Mouse (Mus musculus): ENCODE measurements around the gene Olfr816. TPM values are rescaled to one million over a fixed set of nuclear protein-coding genes. Genes with fewer than 3 reads are reported as not detected.
"Not testable (repeated sequence)": the region's sequence is repeated elsewhere in the genome, so short reads cannot be mapped to it uniquely, and the experiment has no call there.

Gene Olfr816
- polyA plus RNA-seq (2015; fragmentation: Nextera tagmentation; extraction: Ambion mirVana): not detected in 2 replicates

DNA sequence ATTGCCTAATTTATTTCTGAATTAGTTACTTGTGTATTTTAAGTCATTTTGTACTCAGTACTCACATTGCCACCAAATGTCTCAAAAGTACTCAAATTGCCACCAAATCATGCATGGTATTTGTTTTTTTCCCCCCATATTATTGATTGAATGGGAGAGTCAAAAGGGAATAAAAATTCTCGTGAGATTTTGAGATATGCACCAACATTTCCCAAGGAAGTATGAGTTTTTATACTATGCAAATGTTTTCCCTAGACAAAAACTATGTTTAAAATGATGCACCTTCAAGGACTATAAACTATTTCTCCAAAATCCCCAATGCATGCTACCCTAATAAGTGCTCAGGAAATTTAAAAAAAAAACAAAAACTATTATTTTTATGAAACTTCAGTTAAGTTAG is at the start of gene Olfr816:
TSS of gene Olfr816 (minus strand) at position 101 of the 400 bp plus-strand sequence.
- Histone ChIP-seq H3K4me3 (no peak within 1 kb of the TSS), H3K4me2 (no peak within 1 kb of the TSS), H3K36me3 (no peaks in the 10 kb centered on the region), H3K9me3 (no peaks in the 10 kb centered on the region), H3K4me1 (replicated peaks) (no peaks in the 10 kb centered on the region), H3K9ac (no peak within 1 kb of the TSS), H3K27me3 (no peaks in the 10 kb centered on the region), H3K27ac (replicated peaks) (no peak within 1 kb of the TSS)
- WGBS: 80% methylated on average over 1 of the region's 1 CpGs
- no peak for ATAC-seq (ENCODE audit: low read depth)

GRCm38 (mm10) chr10:129949000-129949399 is 33.6 kb upstream of the Olfr816 start, which contains the start of gene Olfr818:
Olfr818 (minus strand) TSS chr10:129949100.
- ATAC-seq (ENCODE audit: low read depth): no peak
- WGBS: 88% methylated on average over 2 of the region's 2 CpGs
- H3K4me3 ChIP-seq: no peak within 1 kb of the TSS
- H3K9ac ChIP-seq: no peak within 1 kb of the TSS
- H3K36me3 ChIP-seq: no peaks in the 10 kb centered on the region
- H3K27me3 ChIP-seq: no peaks in the 10 kb centered on the region
- no peak within 1 kb of the TSS for H3K4me2 ChIP-seq
- H3K9me3 ChIP-seq: no peaks in the 10 kb centered on the region
- H3K4me1 ChIP-seq (replicated peaks): no peaks in the 10 kb centered on the region
- H3K27ac ChIP-seq (replicated peaks): no peak within 1 kb of the TSS

- H3K9ac ChIP-seq; H3K4me3 ChIP-seq; H3K36me3 ChIP-seq; H3K27me3 ChIP-seq; H3K27ac ChIP-seq (replicated peaks); H3K4me2 ChIP-seq; H3K9me3 ChIP-seq; H3K4me1 ChIP-seq (replicated peaks); ATAC-seq (ENCODE audit: low read depth): not testable (repeated sequence)
- 71% methylated on average over 1 of the region's 1 CpGs for WGBS
Measured at GRCm38 (mm10) chr10:129905767-129906166, 9.6 kb downstream of the Olfr816 start, which contains the start of gene Olfr815. Olfr815 (minus strand) TSS chr10:129905867.

GRCm38 (mm10) chr10:129885934-129886333 is 29.5 kb downstream of the Olfr816 start:
- no peak for ATAC-seq (ENCODE audit: low read depth)

DNA sequence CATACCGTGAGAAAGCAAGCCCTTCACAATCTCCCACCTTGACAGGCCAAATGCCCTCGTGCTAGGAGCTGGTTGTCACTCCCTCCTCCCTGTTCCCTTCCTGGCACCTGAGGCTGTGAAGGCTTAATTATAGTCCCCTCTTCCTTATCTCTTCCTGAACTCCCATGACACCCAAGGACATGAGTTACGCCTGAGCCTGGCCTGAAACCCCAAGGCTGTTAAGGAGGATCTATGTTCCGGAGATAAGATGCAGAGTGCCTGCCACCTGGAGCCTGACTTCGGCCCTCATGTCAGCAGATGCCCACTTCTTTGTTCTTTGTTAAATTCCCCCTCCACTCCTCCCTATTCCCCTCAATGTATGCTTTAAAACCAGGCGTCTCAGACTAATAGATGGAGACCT is 29.9 kb downstream of the Olfr816 start:
- H3K4me2 ChIP-seq; H3K9me3 ChIP-seq; H3K27me3 ChIP-seq; H3K9ac ChIP-seq; H3K4me1 ChIP-seq (replicated peaks); H3K27ac ChIP-seq (replicated peaks); H3K36me3 ChIP-seq; ATAC-seq (ENCODE audit: low read depth); H3K4me3 ChIP-seq: not testable (repeated sequence)
- 87% methylated on average over 6 of the region's 6 CpGs for WGBS

More at GRCm38 (mm10) chr10:129885934-129886333, 29.5 kb downstream of the Olfr816 start:
- H3K9ac ChIP-seq: no peak overlapping the region
- H3K9me3 ChIP-seq: no peaks in the 10 kb centered on the region
- no peaks in the 10 kb centered on the region for H3K4me1 ChIP-seq (replicated peaks)
- no peak overlapping the region for H3K4me3 ChIP-seq
- no peak overlapping the region for H3K4me2 ChIP-seq
- no peaks in the 10 kb centered on the region for H3K36me3 ChIP-seq
- 95% methylated on average over 7 of the region's 7 CpGs for WGBS
- H3K27ac ChIP-seq (replicated peaks): no peak overlapping the region
- H3K27me3 ChIP-seq: no peaks in the 10 kb centered on the region

DNA sequence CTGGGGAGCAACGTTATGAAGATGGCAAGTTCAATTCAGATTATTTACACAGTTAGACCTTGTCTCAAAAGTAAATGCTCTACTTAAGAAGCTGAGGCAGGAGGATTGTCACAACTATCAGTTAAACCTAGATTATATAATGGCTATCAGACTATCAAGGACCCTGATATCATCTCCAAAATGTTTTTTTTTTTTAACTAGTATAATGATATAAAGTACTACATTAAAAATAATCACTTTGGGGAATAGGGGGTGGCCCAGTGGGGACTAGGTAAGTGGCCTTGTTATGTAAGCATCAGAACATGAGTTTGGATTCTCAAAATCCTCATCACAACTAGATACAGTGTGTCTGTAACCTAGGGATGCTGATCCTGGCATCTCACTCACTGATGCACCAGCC is 35.6 kb downstream of the Olfr816 start, which contains the start of gene Olfr814:
TSS of gene Olfr814 (minus strand) at position 101 of the 400 bp plus-strand sequence.
- H3K36me3 ChIP-seq; H3K27ac ChIP-seq (replicated peaks); H3K27me3 ChIP-seq; H3K4me3 ChIP-seq; H3K4me2 ChIP-seq; ATAC-seq (ENCODE audit: low read depth); H3K9ac ChIP-seq; H3K4me1 ChIP-seq (replicated peaks); H3K9me3 ChIP-seq: not testable (repeated sequence)
- WGBS: 62% methylated on average over 1 of the region's 1 CpGs

Other genes with a start within 250 kb of the Olfr816 start
- gene Olfr801, start 241.7 kb downstream of the Olfr816 start, polyA plus RNA-seq (2015; fragmentation: Nextera tagmentation; extraction: Ambion mirVana): not detected in 2 replicates
- 0.03 TPM in 1 of 2 replicates, not detected in the other for gene Olfr802, start 227.4 kb downstream of the Olfr816 start, polyA plus RNA-seq (2015; fragmentation: Nextera tagmentation; extraction: Ambion mirVana)
- gene Olfr803, start 221.3 kb downstream of the Olfr816 start, polyA plus RNA-seq (2015; fragmentation: Nextera tagmentation; extraction: Ambion mirVana): not detected in 2 replicates
- gene Olfr804, start 212.4 kb downstream of the Olfr816 start, polyA plus RNA-seq (2015; fragmentation: Nextera tagmentation; extraction: Ambion mirVana): not detected in 2 replicates
- not detected in 2 replicates for gene Olfr805, start 186.2 kb downstream of the Olfr816 start, polyA plus RNA-seq (2015; fragmentation: Nextera tagmentation; extraction: Ambion mirVana)
- gene Olfr806, start 173.7 kb downstream of the Olfr816 start, polyA plus RNA-seq (2015; fragmentation: Nextera tagmentation; extraction: Ambion mirVana): not detected in 2 replicates
- not detected in 2 replicates for gene Olfr807, start 157.8 kb downstream of the Olfr816 start, polyA plus RNA-seq (2015; fragmentation: Nextera tagmentation; extraction: Ambion mirVana)
- not detected in 2 replicates for gene Olfr808, start 150.1 kb downstream of the Olfr816 start, polyA plus RNA-seq (2015; fragmentation: Nextera tagmentation; extraction: Ambion mirVana)
- gene Olfr809, start 141.0 kb downstream of the Olfr816 start, polyA plus RNA-seq (2015; fragmentation: Nextera tagmentation; extraction: Ambion mirVana): not detected in 2 replicates
- gene Olfr810, start 120.7 kb downstream of the Olfr816 start, polyA plus RNA-seq (2015; fragmentation: Nextera tagmentation; extraction: Ambion mirVana): not detected in 2 replicates
- gene Olfr811, start 111.2 kb downstream of the Olfr816 start, polyA plus RNA-seq (2015; fragmentation: Nextera tagmentation; extraction: Ambion mirVana): not detected in 2 replicates
- gene Olfr812, start 69.5 kb downstream of the Olfr816 start, polyA plus RNA-seq (2015; fragmentation: Nextera tagmentation; extraction: Ambion mirVana): not detected in 2 replicates
- gene Olfr813, start 60.2 kb downstream of the Olfr816 start, polyA plus RNA-seq (2015; fragmentation: Nextera tagmentation; extraction: Ambion mirVana): not detected in 2 replicates
- not detected in 2 replicates for gene Olfr814, start 35.7 kb downstream of the Olfr816 start, polyA plus RNA-seq (2015; fragmentation: Nextera tagmentation; extraction: Ambion mirVana)
- not detected in 2 replicates for gene Olfr815, start 9.7 kb downstream of the Olfr816 start, polyA plus RNA-seq (2015; fragmentation: Nextera tagmentation; extraction: Ambion mirVana)
- gene Olfr818, start 33.5 kb upstream of the Olfr816 start, polyA plus RNA-seq (2015; fragmentation: Nextera tagmentation; extraction: Ambion mirVana): not detected in 2 replicates
- gene Olfr819, start 51.7 kb upstream of the Olfr816 start, polyA plus RNA-seq (2015; fragmentation: Nextera tagmentation; extraction: Ambion mirVana): not detected in 2 replicates
- not detected in 2 replicates for gene Olfr247, start 60.5 kb upstream of the Olfr816 start, polyA plus RNA-seq (2015; fragmentation: Nextera tagmentation; extraction: Ambion mirVana)
- not detected in 2 replicates for gene Gm10310, start 69.5 kb upstream of the Olfr816 start, polyA plus RNA-seq (2015; fragmentation: Nextera tagmentation; extraction: Ambion mirVana)
- gene Olfr820, start 97.0 kb upstream of the Olfr816 start, polyA plus RNA-seq (2015; fragmentation: Nextera tagmentation; extraction: Ambion mirVana): not detected in 2 replicates
- gene Olfr821, start 114.8 kb upstream of the Olfr816 start, polyA plus RNA-seq (2015; fragmentation: Nextera tagmentation; extraction: Ambion mirVana): not detected in 2 replicates
- gene Olfr822, start 155.6 kb upstream of the Olfr816 start, polyA plus RNA-seq (2015; fragmentation: Nextera tagmentation; extraction: Ambion mirVana): not detected in 2 replicates
- gene Olfr823, start 199.8 kb upstream of the Olfr816 start, polyA plus RNA-seq (2015; fragmentation: Nextera tagmentation; extraction: Ambion mirVana): not detected in 2 replicates
- gene Olfr824, start 214.4 kb upstream of the Olfr816 start, polyA plus RNA-seq (2015; fragmentation: Nextera tagmentation; extraction: Ambion mirVana): not detected in 2 replicates